Mouse (Mus musculus): ENCODE measurements at regions not wholly inside any gene's neighbourhood (a gene's known extent, or its start where the extent isn't known, plus 50 kb on each side); places are given as distances from the start of the nearest gene placed in this dataset.

DNA sequence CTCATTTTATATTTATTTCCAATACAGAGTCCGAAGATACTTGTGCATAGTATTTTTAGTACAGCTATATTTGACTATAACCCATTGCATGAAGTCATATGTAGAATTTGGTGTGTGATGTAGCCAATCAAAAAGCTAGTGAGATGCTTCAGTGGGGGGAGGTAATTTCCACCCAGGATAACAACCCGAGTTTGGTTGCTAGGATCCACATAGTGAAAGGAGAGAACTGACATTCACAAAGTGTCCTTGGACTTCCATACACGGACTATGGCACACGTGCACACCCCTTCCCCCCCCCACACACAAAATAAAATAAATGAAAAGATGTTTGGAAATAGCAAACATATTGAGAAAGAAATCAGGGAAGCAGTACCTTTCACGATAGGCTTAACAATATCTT lies 137.2 kb downstream of the Gm815 start:
- ATAC-seq (ENCODE audit: poor library complexity, severe bottlenecking) = no peak

GRCm38 (mm10) chr19:27028834-27029233 lies 143.2 kb downstream of the Gm815 start:
- ATAC-seq (ENCODE audit: poor library complexity, severe bottlenecking) = no peak

DNA sequence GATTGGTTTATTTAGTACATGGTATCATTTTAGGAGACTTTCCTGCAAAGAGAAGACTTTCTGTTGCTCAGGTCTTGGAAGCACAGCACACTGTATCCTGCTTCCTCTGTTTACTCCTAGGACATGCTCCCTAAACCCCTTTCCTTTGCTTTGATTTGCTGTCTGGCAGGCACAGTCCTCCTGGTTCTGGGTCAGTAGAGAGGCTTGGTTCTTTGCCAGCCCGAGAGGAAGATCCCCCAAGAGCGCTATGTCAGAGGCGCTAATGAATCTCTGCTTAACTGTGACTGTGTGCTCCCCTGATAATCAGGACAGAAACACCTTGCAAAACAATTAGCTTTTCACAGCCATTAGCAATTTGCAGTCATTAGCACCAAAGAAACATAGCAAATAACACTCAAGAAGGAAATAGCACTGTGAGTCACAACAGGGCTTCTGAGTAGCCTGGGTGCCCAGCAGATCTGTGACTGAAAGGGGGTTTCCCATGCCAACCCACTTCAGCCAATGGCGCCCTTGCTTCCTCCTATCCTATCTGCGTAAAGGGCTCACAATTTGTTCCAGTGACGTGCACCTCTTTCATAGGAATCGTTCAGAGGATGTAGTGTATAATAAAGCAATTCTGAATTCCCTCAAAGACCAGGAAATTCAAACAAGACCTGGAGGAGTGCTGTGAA lies 145.5 kb downstream of the Gm815 start:
- ATAC-seq (ENCODE audit: poor library complexity, severe bottlenecking) = no peak

DNA sequence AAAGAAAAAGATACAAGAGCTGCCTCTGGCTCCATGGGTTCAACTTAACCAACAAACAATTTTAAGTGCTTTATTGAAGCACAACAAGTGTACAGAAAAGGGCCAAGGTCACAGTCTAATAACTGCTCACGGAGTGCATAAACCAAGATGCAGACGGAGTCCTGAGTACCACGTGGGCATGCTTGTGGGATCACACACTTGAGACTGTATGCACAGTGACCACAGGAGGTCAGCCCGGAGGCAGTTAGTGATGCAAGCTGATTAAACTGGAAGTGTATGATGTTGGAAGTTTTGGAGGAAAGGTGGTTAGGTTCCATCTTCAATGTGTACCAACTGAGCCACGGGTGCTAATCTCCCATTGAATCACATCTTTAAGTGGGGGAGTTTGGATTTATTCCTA lies 146.9 kb downstream of the Gm815 start:
- no peak for ATAC-seq (ENCODE audit: poor library complexity, severe bottlenecking)

GRCm38 (mm10) chr19:27038298-27038697 lies 152.6 kb downstream of the Gm815 start:
- ATAC-seq (ENCODE audit: poor library complexity, severe bottlenecking) = no peak

DNA sequence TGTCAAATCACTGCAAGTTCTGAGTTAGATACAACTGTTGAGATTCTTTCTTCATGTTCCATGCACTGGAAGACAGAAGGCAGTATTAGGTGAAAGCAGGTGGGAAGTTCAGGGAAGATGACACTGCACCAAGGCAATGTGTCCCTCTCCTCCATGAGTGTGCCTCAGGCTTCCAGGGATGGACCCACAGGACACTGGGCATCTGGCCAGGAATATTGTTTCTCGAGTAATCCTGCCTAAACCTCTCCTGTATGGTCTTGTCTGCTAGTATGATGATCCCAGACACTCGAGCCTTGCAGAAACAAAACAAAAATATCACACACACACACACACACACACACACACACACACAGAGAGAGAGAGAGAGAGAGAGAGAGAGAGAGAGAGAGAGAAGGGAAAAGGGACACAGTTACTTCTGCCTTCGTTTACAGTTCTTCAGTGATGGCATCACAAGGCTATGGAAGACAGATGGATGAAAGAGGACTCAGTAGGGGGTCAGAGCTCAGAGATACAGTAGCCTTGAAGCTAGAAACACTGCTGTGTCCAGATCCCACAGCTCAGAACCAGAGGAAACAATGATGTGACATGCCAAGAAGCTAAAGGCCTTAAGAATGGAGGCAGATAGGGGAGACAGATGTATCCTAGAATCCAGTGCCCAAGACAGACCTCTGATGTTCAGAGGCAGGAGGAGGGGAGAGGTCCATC lies 154.8 kb downstream of the Gm815 start:
- no peak for ATAC-seq (ENCODE audit: poor library complexity, severe bottlenecking)

- ATAC-seq (ENCODE audit: poor library complexity, severe bottlenecking) = no peak
Observed at GRCm38 (mm10) chr19:27066449-27067181, 149.7 kb upstream of the Vldlr start.

- no peak for ATAC-seq (ENCODE audit: poor library complexity, severe bottlenecking)
Observed at GRCm38 (mm10) chr19:27073281-27073680, 143.0 kb upstream of the Vldlr start.

DNA sequence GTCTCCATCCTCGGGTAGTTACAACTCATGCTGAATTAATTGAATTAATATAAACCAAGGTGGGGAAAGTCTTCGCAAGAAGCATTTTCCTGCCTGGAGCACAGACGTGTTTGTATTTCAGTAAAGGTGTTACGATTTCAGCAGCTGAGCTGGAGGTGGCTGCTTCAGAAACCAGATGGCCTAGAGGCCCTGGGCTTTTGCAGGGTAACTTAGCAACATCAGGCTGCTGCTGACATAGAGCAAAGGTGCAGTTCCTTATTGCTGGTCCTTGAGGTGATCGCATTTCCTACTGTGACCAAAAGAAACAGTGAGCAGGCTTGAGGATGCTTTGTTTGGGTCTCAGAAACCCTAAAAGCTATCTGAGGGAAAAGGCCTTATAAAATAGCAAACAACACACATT lies 141.3 kb upstream of the Vldlr start:
- ATAC-seq (ENCODE audit: poor library complexity, severe bottlenecking) = no peak

- ATAC-seq (ENCODE audit: poor library complexity, severe bottlenecking) = no peak
Observed at GRCm38 (mm10) chr19:27076920-27077512, 139.3 kb upstream of the Vldlr start.

- ATAC-seq (ENCODE audit: poor library complexity, severe bottlenecking) = no peak
Observed at GRCm38 (mm10) chr19:27087344-27087743, 128.9 kb upstream of the Vldlr start.

- ATAC-seq (ENCODE audit: poor library complexity, severe bottlenecking) = no peak
Observed at GRCm38 (mm10) chr19:27087833-27088232, 128.5 kb upstream of the Vldlr start.

DNA sequence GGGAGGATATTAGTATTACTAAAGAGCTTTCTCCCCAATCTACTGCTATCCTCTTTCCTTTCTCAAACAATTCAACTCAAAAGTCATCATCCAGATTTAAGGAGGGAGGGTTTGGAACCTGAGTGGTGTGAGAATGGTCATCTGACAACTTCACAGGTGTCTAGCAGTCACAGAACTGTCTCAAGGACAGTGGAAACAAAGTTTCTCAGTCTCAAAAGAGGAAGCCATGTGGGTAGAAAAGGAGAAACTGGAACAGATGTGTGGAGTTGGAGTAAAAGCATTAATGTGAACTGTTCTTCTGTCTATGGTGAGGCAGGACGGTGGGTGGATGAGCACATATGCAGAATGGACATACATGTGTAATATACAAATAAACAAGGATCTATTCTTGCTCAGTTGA lies 127.2 kb upstream of the Vldlr start:
- no peak for ATAC-seq (ENCODE audit: poor library complexity, severe bottlenecking)

- ATAC-seq (ENCODE audit: poor library complexity, severe bottlenecking) = no peak
Observed at GRCm38 (mm10) chr19:27091603-27092002, 124.7 kb upstream of the Vldlr start.

DNA sequence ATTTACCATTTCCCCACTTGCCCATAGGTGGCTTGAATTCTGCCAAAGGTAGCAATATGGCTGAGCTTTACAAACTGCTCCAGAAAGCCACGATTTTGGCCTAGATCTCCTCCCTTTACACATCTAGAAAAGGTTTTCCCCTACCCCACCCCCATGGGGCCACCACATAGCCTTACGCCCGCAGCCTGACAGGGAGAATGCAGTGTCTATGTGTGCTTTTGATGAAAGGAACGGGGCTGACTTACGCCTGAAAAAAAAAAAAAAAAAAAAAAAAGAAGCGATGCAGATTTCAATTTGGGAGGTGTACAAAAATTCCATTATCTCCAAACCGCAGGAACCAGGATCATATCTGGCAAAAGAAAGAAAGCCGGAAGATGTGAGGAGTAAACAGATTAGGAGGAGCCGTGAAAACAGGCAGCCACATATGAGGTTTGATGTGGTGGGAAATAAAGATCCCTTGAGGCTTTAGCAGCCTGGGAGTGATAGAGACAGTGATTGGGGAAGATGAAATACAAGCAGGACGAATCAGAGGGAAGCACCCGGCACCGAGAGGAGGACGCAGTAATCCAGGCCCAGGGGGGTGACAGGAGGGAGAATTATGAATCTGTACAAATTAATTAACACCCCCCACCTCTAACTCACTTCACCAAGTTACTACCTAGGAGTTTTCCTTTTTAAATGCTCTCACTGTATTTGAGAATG lies 121.4 kb upstream of the Vldlr start:
- ATAC-seq (ENCODE audit: poor library complexity, severe bottlenecking) = no peak

GRCm38 (mm10) chr19:27099921-27100320 lies 116.4 kb upstream of the Vldlr start:
- ATAC-seq (ENCODE audit: poor library complexity, severe bottlenecking) = no peak

- no peak for ATAC-seq (ENCODE audit: poor library complexity, severe bottlenecking)
Observed at GRCm38 (mm10) chr19:27110437-27110836, 105.8 kb upstream of the Vldlr start.

GRCm38 (mm10) chr19:27120876-27121275 lies 95.4 kb upstream of the Vldlr start:
- ATAC-seq (ENCODE audit: poor library complexity, severe bottlenecking) = no peak

- no peak for ATAC-seq (ENCODE audit: poor library complexity, severe bottlenecking)
Observed at GRCm38 (mm10) chr19:27122348-27122747, 93.9 kb upstream of the Vldlr start.

- no peak for ATAC-seq (ENCODE audit: poor library complexity, severe bottlenecking)
Observed at GRCm38 (mm10) chr19:27123334-27123733, 93.0 kb upstream of the Vldlr start.

Measured in megakaryocyte, adult 5-6 weeks (primary cell).